Mouse (Mus musculus) gastrocnemius, adult 8-10 months (tissue): ENCODE results near the gene Grm6. TPM values are rescaled to one million over a fixed set of nuclear protein-coding genes. Genes with fewer than 3 reads are reported as not detected.

Experiments
- DNase-seq, 2 experiments: peaks; one replicate each; pipeline ENCODE4 v3.0.0; 2022; ENCODE audit warnings: low spot score in 2 of 2
- total RNA-seq, 4 experiments: library from RNA; stranded (reverse); gene quantifications; 2 replicates each; pipeline ENCODE4 v1.2.4; 2022

Grm6 gene
- total RNA-seq: not detected

- DNase-seq: no peak
Measured at GRCm38 (mm10) chr11:50850177-50850735, at the start of gene Grm6. Gene Grm6, plus strand, starts transcription at chr11:50850685.

GRCm38 (mm10) chr11:50814233-50814632, 36.3 kb upstream of the Grm6 start:
- no peak for DNase-seq

- no peak for DNase-seq
Measured at GRCm38 (mm10) chr11:50826214-50826613, 24.3 kb upstream of the Grm6 start.

GRCm38 (mm10) chr11:50827010-50827953, 23.2 kb upstream of the Grm6 start, which contains the start of gene Zfp354c:
Gene Zfp354c, minus strand, starts transcription at chr11:50827724.
- peak; percentile 69 to 77 for DNase-seq

- no peak for DNase-seq
Measured at GRCm38 (mm10) chr11:50835727-50836126, 14.8 kb upstream of the Grm6 start.

GRCm38 (mm10) chr11:50841023-50841735, 9.3 kb upstream of the Grm6 start, which contains the start of gene Zfp879:
Gene Zfp879, minus strand, starts transcription at chr11:50841552.
- peak; percentile 81 to 90 for DNase-seq

GRCm38 (mm10) chr11:50845951-50846350, 4.5 kb upstream of the Grm6 start:
- DNase-seq: no peak

- DNase-seq: no peak
Measured at GRCm38 (mm10) chr11:50847047-50847446, 3.4 kb upstream of the Grm6 start.

- no peak for DNase-seq
Measured at GRCm38 (mm10) chr11:50848520-50849137, 1.9 kb upstream of the Grm6 start.

- DNase-seq: no peak
Measured at GRCm38 (mm10) chr11:50849310-50849709, 1.2 kb upstream of the Grm6 start.

GRCm38 (mm10) chr11:50850989-50851601, 610 bp downstream of the Grm6 start:
- no peak for DNase-seq

GRCm38 (mm10) chr11:50878641-50879040, 28.2 kb downstream of the Grm6 start:
- DNase-seq: no peak

- no peak for DNase-seq
Measured at GRCm38 (mm10) chr11:50883756-50884155, 33.3 kb downstream of the Grm6 start.

- DNase-seq: no peak
Measured at GRCm38 (mm10) chr11:50886231-50886932, 35.9 kb downstream of the Grm6 start.

- no peak for DNase-seq
Measured at GRCm38 (mm10) chr11:50886933-50887293, 36.4 kb downstream of the Grm6 start.

GRCm38 (mm10) chr11:50887390-50888128, 37.1 kb downstream of the Grm6 start, which contains the start of gene Zfp454:
Gene Zfp454, minus strand, starts transcription at chr11:50887651.
- DNase-seq: peak; percentile 65 to 81

- DNase-seq: no peak
Measured at GRCm38 (mm10) chr11:50892441-50892840, 42.0 kb downstream of the Grm6 start.

- no peak for DNase-seq
Measured at GRCm38 (mm10) chr11:50897359-50897758, 46.9 kb downstream of the Grm6 start.

GRCm38 (mm10) chr11:50908136-50908535, 57.7 kb downstream of the Grm6 start:
- no peak for DNase-seq

GRCm38 (mm10) chr11:50913301-50913700, 62.8 kb downstream of the Grm6 start:
- no peak for DNase-seq
